ENCODE assay signal across 22 mouse cellular contexts in genomic region chr8:126546480-126546879, GRCm38 (mm10).
"Had no signal": no experiment of that assay in that cellular context is flagged by ENCODE, and none has a peak within 500 bp of the region (broad histone marks: within the 10 kb centered on the region; RNA-seq: fewer than 3 reads in every experiment).

No protein-coding gene starts in this region.

- DNase-seq: liver, postnatal 0 days; lung, adult 2 months; lung, postnatal 14 days; lung, postnatal 36 days; retina, postnatal 1 day; right cerebral cortex, adult 18-20 months; right cerebral cortex, postnatal 25 days; right cerebral cortex, postnatal 4 days; spleen, adult 18-20 months; thymus, adult 2 months; thymus, postnatal 25 days; thymus, postnatal 4 days had no signal

- H3K9me3 ChIP-seq: liver, embryonic 15.5 days; lung, embryonic 15.5 days; megakaryocyte, embryonic 14.5 days; midbrain, embryonic 13.5 days; midbrain, embryonic 15.5 days; neural tube, embryonic 13.5 days; neural tube, embryonic 15.5 days had no signal

- H3K4me2 ChIP-seq: liver, embryonic 15.5 days; lung, embryonic 15.5 days; midbrain, embryonic 13.5 days; midbrain, embryonic 15.5 days; neural tube, embryonic 13.5 days; neural tube, embryonic 15.5 days had no signal

- H3K9ac ChIP-seq: liver, embryonic 15.5 days; liver, postnatal 0 days; lung, embryonic 15.5 days; midbrain, embryonic 13.5 days; midbrain, embryonic 15.5 days; neural tube, embryonic 13.5 days; neural tube, embryonic 15.5 days had no signal

- H3K27ac ChIP-seq: liver, embryonic 15.5 days; lung, embryonic 15.5 days; macrophage; midbrain, embryonic 13.5 days; midbrain, embryonic 15.5 days; neural tube, embryonic 13.5 days; neural tube, embryonic 15.5 days had no signal

- H3K27me3 ChIP-seq: liver, embryonic 15.5 days; lung, embryonic 15.5 days; midbrain, embryonic 13.5 days; midbrain, embryonic 15.5 days; neural tube, embryonic 13.5 days; neural tube, embryonic 15.5 days had no signal

- ATAC-seq: liver, postnatal 0 days; lung, postnatal 0 days; midbrain, embryonic 13.5 days; midbrain, embryonic 15.5 days had no signal

- H3K36me3 ChIP-seq: liver, embryonic 15.5 days; lung, embryonic 15.5 days; midbrain, embryonic 13.5 days; midbrain, embryonic 15.5 days; neural tube, embryonic 13.5 days; neural tube, embryonic 15.5 days had no signal

- H3K4me3 ChIP-seq: liver, embryonic 15.5 days; lung, embryonic 15.5 days; megakaryocyte, embryonic 14.5 days; midbrain, embryonic 13.5 days; midbrain, embryonic 15.5 days; myocyte; neural tube, embryonic 13.5 days; neural tube, embryonic 15.5 days had no signal
